Mouse (Mus musculus): ENCODE data around the gene Usp12. TPM values are rescaled to one million over a fixed set of nuclear protein-coding genes. Genes with fewer than 3 reads are reported as not detected.

The Usp12 gene
- polyA plus RNA-seq, 1 experiment from 2014 or later: 13.2 TPM

DNA sequence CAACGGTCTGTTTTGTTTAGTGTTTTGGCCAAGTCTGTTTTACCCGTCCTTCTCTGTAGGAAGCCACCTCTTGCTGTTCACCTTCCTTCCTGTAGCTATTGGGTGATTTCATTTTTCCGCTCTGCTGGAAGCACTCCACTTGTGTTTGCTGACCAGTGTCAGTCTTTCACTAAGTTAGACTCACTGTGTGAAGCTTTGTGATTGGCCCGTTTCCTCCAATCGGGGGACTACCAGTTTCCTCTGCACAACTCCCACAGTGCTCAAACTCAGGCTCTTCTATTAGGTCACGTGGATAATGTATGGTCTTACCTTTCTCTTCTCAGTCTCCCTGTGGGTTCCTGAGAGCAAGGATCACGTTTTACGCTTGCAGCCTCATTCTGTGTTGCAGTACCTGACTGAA is 34.7 kb upstream of the Usp12 start:
- peaks cover 8% of the 10 kb centered on the region for H3K36me3 ChIP-seq (replicated peaks)
- WGBS: 57% methylated on average over 8 of the region's 8 CpGs
- no peak for DNase-seq (ENCODE audit: extremely low spot score, low spot score)

GRCm38 (mm10) chr5:146823005-146823404 is 28.2 kb upstream of the Usp12 start:
- Histone ChIP-seq H3K27me3 (ENCODE audit: poor library complexity, severe bottlenecking) (no peaks in the 10 kb centered on the region), H3K9me3 (no peaks in the 10 kb centered on the region), H3K4me3 (no peak overlapping the region), H3K36me3 (replicated peaks) (no peaks in the 10 kb centered on the region), H3K4me1 (peaks cover 7% of the 10 kb centered on the region), H3K27ac (no peak overlapping the region)
- WGBS: 91% methylated on average over 5 of the region's 5 CpGs
- no peak for DNase-seq (ENCODE audit: extremely low spot score, low spot score)

More for the DNA sequence above, 34.7 kb upstream of the Usp12 start:
- peaks cover 20% of the 10 kb centered on the region for H3K4me1 ChIP-seq
- H3K27me3 ChIP-seq (ENCODE audit: poor library complexity, severe bottlenecking): no peaks in the 10 kb centered on the region
- H3K9me3 ChIP-seq: no peaks in the 10 kb centered on the region
- H3K27ac ChIP-seq: no peak overlapping the region
- H3K4me3 ChIP-seq: no peak overlapping the region

GRCm38 (mm10) chr5:146818906-146819623 is 24.3 kb upstream of the Usp12 start:
- Histone ChIP-seq H3K36me3 (replicated peaks) (no peaks in the 10 kb centered on the region), H3K9me3 (no peaks in the 10 kb centered on the region), H3K27me3 (ENCODE audit: poor library complexity, severe bottlenecking) (no peaks in the 10 kb centered on the region), H3K27ac (no peak overlapping the region), H3K4me3 (no peak overlapping the region), H3K4me1 (no peaks in the 10 kb centered on the region)
- no peak for DNase-seq (ENCODE audit: extremely low spot score, low spot score)
- 90% methylated on average over 8 of the region's 8 CpGs for WGBS

GRCm38 (mm10) chr5:146817583-146817982 is 22.8 kb upstream of the Usp12 start:
- no peak overlapping the region for H3K27ac ChIP-seq
- H3K9me3 ChIP-seq: no peaks in the 10 kb centered on the region
- no peak for DNase-seq (ENCODE audit: extremely low spot score, low spot score)
- H3K4me3 ChIP-seq: no peak overlapping the region
- 87% methylated on average over 8 of the region's 8 CpGs for WGBS
- H3K4me1 ChIP-seq: no peaks in the 10 kb centered on the region
- H3K36me3 ChIP-seq (replicated peaks): no peaks in the 10 kb centered on the region
- H3K27me3 ChIP-seq (ENCODE audit: poor library complexity, severe bottlenecking): no peaks in the 10 kb centered on the region

GRCm38 (mm10) chr5:146815394-146815793 is 20.6 kb upstream of the Usp12 start:
- WGBS: 93% methylated on average over 4 of the region's 4 CpGs
- no peak for DNase-seq (ENCODE audit: extremely low spot score, low spot score)
- H3K36me3 ChIP-seq (replicated peaks): no peaks in the 10 kb centered on the region
- H3K27ac ChIP-seq: no peak overlapping the region
- no peaks in the 10 kb centered on the region for H3K9me3 ChIP-seq
- H3K4me3 ChIP-seq: no peak overlapping the region
- H3K27me3 ChIP-seq (ENCODE audit: poor library complexity, severe bottlenecking): no peaks in the 10 kb centered on the region
- H3K4me1 ChIP-seq: no peaks in the 10 kb centered on the region

DNA sequence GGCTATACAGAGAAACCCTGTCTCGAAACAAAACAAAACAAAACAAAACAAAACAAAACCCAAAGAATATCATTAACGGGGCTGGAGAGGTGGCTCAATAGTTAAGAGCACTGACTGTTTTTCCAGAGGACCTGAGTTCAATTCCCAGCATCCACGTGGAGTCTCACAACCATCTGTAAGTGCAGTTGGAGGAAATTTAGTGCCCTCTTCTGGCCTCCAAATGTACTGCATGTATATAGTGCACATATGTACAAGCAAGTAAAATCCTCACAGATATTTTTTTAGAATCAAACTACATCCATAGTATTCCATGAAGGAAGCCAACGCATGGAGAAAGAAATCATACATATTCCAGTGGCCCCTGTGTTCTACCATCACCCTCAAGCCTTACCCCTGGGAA is 18.6 kb upstream of the Usp12 start:
- no peaks in the 10 kb centered on the region for H3K27me3 ChIP-seq (ENCODE audit: poor library complexity, severe bottlenecking)
- WGBS: 90% methylated on average over 4 of the region's 4 CpGs
- no peak overlapping the region for H3K4me3 ChIP-seq
- no peaks in the 10 kb centered on the region for H3K9me3 ChIP-seq
- no peak for DNase-seq (ENCODE audit: extremely low spot score, low spot score)
- no peaks in the 10 kb centered on the region for H3K36me3 ChIP-seq (replicated peaks)
- H3K4me1 ChIP-seq: no peaks in the 10 kb centered on the region
- no peak overlapping the region for H3K27ac ChIP-seq

GRCm38 (mm10) chr5:146812866-146813265 is 18.1 kb upstream of the Usp12 start:
- DNase-seq (ENCODE audit: extremely low spot score, low spot score): no peak
- Histone ChIP-seq H3K36me3 (replicated peaks) (no peaks in the 10 kb centered on the region), H3K9me3 (no peaks in the 10 kb centered on the region), H3K4me3 (no peak overlapping the region), H3K4me1 (no peaks in the 10 kb centered on the region), H3K27ac (no peak overlapping the region), H3K27me3 (ENCODE audit: poor library complexity, severe bottlenecking) (no peaks in the 10 kb centered on the region)
- 90% methylated on average over 5 of the region's 5 CpGs for WGBS

GRCm38 (mm10) chr5:146809951-146810350 is 15.1 kb upstream of the Usp12 start:
- 80% methylated on average over 5 of the region's 5 CpGs for WGBS
- no peak overlapping the region for H3K4me3 ChIP-seq
- H3K36me3 ChIP-seq (replicated peaks): no peaks in the 10 kb centered on the region
- H3K9me3 ChIP-seq: no peaks in the 10 kb centered on the region
- no peaks in the 10 kb centered on the region for H3K27me3 ChIP-seq (ENCODE audit: poor library complexity, severe bottlenecking)
- H3K27ac ChIP-seq: no peak overlapping the region
- DNase-seq (ENCODE audit: extremely low spot score, low spot score): no peak
- no peaks in the 10 kb centered on the region for H3K4me1 ChIP-seq

GRCm38 (mm10) chr5:146806004-146806430 is 11.2 kb upstream of the Usp12 start:
- DNase-seq (ENCODE audit: extremely low spot score, low spot score): no peak
- no peaks in the 10 kb centered on the region for H3K27me3 ChIP-seq (ENCODE audit: poor library complexity, severe bottlenecking)
- peaks cover 12% of the 10 kb centered on the region; the same call in 1 of the 2 replicates for H3K9me3 ChIP-seq
- H3K4me1 ChIP-seq: no peaks in the 10 kb centered on the region
- H3K36me3 ChIP-seq (replicated peaks): no peaks in the 10 kb centered on the region
- no peak overlapping the region for H3K27ac ChIP-seq
- H3K4me3 ChIP-seq: no peak overlapping the region
- 86% methylated on average over 8 of the region's 8 CpGs for WGBS

GRCm38 (mm10) chr5:146798031-146798430 is 3.2 kb upstream of the Usp12 start:
- H3K36me3 ChIP-seq (replicated peaks): no peaks in the 10 kb centered on the region
- no peak overlapping the region for H3K4me3 ChIP-seq
- peaks cover 12% of the 10 kb centered on the region; the same call in 1 of the 2 replicates for H3K9me3 ChIP-seq
- H3K27me3 ChIP-seq (ENCODE audit: poor library complexity, severe bottlenecking): no peaks in the 10 kb centered on the region
- DNase-seq (ENCODE audit: extremely low spot score, low spot score): no peak
- WGBS: 76% methylated on average over 9 of the region's 9 CpGs
- peaks cover 16% of the 10 kb centered on the region for H3K4me1 ChIP-seq
- no peak overlapping the region for H3K27ac ChIP-seq

DNA sequence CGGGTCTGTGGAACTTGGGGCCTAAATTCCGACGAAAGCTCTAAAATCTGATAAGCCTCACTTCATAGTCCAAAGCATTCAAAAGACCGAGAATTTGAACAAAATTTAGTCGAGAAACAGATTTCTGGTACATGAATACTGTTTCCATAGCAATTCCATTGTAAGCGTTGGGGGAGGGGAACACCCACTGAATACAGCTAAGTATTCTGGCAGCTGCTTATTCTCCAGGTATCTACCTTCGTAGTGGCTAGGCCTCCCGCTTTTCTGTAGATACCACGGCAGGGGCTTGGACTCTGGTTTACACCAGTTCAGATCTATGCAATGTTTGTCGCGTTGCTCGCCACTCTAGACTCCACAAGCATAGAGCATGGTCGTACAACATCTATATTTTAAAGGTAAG is 922 bp upstream of the Usp12 start:
- no peaks in the 10 kb centered on the region for H3K36me3 ChIP-seq (replicated peaks)
- DNase-seq (ENCODE audit: extremely low spot score, low spot score): no peak
- H3K27ac ChIP-seq: no peak overlapping the region
- no peaks in the 10 kb centered on the region for H3K27me3 ChIP-seq (ENCODE audit: poor library complexity, severe bottlenecking)
- 72% methylated on average over 13 of the region's 13 CpGs for WGBS
- peaks cover 37% of the 10 kb centered on the region for H3K4me1 ChIP-seq
- H3K9me3 ChIP-seq: no peaks in the 10 kb centered on the region
- H3K4me3 ChIP-seq: no peak overlapping the region

GRCm38 (mm10) chr5:146794084-146794852 is 538 bp downstream of the Usp12 start:
- DNase-seq (ENCODE audit: extremely low spot score, low spot score): peak; percentile 60
- Histone ChIP-seq H3K9me3 (no peaks in the 10 kb centered on the region), H3K36me3 (replicated peaks) (no peaks in the 10 kb centered on the region), H3K4me1 (peaks cover 39% of the 10 kb centered on the region), H3K27ac (peak overlapping the region; percentile 93), H3K4me3 (peak overlapping the region; percentile 97), H3K27me3 (ENCODE audit: poor library complexity, severe bottlenecking) (no peaks in the 10 kb centered on the region)
- 2% methylated on average over 72 of the region's 83 CpGs for WGBS

DNA sequence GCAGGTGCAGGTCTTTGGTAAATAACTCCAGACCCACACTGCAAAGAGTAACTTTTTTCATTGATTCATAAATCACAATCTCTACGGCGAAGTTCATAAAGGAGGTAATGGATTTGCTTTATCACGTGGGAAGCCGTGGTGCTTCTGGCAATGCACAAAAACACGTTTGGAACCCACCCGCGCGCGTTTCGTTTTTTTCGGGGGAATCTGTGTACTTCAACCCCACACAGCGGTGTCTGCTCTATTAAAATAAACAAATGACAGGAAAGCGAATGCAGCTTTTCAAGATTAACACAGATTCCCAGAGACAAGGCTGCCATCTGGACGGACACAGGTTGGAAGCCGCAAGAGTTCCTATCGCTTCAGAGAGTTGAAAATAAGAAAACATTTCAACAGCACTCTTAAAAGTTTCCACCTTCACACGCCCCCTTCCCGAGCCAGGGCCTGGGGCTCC is 1.1 kb downstream of the Usp12 start:
- 13% methylated on average over 18 of the region's 18 CpGs for WGBS
- DNase-seq (ENCODE audit: extremely low spot score, low spot score): no peak
- Histone ChIP-seq H3K9me3 (no peaks in the 10 kb centered on the region), H3K36me3 (replicated peaks) (no peaks in the 10 kb centered on the region), H3K27ac (peak overlapping the region; percentile 93), H3K4me1 (peaks cover 39% of the 10 kb centered on the region), H3K4me3 (peak overlapping the region; percentile 97), H3K27me3 (ENCODE audit: poor library complexity, severe bottlenecking) (no peaks in the 10 kb centered on the region)

Measured in forebrain, embryonic 10.5 days (tissue).